Mouse (Mus musculus): ENCODE measurements around the gene Casp7.
"Not testable (repeated sequence)": the region's sequence is repeated elsewhere in the genome, so short reads cannot be mapped to it uniquely, and the experiment has no call there.

The Casp7 gene

DNA sequence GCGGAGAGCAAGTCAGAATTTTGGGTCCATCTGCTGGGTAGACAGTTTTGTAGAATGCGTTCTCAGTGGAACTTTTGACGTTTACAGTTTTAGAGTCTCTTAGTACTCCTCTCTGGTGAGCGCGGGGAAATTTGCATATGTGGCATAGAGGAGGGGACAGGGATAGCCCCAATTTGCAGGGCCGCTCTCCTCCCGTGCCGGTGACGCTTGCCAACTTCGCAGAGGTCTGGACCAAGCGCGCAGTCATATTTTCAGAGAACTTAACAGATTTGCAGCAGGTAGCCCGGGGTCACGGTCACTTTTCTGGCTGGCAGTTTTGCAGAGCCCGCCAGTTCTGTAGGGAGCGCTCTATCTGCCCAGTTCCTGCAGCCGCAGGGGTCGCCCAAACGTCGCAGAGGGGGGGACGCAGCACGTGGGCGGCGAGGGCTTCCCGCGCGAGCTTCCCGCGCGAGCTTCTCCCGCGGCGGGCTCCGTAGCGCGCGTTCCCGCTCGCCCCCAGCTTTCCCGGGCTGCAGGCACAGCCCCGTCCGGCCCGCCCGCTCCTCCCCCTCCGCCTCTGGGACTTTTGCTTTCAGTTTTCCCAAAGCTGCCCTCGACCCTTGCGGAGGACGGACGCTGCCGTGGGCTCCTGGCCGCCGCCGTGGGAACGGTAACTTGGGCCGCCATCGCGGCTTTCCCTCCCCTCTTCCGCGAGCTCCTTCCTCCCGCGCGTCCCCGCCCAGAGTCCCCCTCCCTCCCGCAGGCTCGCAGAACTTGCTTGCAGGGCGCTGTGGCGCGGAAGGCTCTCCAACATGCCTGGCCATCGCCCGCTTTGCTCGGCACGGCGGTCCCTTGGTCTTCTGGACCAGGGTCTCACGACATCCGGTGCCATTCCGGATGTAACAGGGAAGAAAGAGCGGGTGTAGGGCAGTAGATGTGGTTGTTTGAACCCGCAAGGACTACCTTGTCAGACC lies at the start of gene Casp7:
TSS of gene Casp7 (plus strand) at position 461 of the 953 bp plus-strand sequence.
- DNase-seq (ENCODE audit: low spot score): peak; percentile 64

- DNase-seq (ENCODE audit: low spot score): no peak
These were observed 47.6 kb upstream of the Casp7 start for GRCm38 (mm10) chr19:56349295-56349694.

DNA sequence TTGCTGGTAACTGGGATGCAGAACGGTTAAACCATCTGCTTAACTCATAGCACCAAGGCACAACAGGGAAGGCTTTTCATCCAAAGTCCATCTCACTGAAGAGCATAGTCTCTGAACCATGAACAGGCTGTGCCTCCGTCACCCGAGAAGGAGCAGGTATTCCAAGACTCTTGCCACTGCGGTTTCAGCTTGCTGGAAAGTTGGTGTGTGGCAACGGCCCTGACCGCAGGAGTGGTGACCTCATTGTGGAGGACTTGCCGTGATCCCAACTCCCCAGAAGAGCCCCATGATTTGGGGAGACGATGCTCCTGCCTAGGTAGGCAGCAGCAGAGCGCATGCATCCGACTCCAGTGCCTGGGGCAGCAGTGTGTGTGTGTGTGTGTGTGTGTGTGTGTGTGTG lies 43.2 kb upstream of the Casp7 start:
- no peak for DNase-seq (ENCODE audit: low spot score)

DNA sequence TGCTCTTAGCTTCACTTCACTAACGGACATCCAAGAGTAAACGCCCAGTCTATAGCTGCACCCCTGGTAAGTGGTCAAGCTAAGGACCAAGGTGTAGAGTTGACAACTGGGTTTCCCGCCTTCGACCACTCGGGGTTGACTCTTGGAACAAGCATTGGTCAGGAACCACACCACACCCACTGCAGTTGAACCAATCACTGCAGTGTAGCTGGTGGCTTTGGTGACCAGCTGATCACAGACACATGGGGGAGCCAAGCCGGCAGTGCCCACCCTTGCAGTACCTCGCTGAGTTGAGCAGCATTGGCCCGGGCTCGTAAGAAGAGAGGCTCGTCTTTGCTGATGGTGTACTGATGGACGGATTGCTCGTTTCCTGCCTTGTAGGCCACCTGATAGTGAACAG lies 41.7 kb upstream of the Casp7 start:
- no peak for DNase-seq (ENCODE audit: low spot score)

DNA sequence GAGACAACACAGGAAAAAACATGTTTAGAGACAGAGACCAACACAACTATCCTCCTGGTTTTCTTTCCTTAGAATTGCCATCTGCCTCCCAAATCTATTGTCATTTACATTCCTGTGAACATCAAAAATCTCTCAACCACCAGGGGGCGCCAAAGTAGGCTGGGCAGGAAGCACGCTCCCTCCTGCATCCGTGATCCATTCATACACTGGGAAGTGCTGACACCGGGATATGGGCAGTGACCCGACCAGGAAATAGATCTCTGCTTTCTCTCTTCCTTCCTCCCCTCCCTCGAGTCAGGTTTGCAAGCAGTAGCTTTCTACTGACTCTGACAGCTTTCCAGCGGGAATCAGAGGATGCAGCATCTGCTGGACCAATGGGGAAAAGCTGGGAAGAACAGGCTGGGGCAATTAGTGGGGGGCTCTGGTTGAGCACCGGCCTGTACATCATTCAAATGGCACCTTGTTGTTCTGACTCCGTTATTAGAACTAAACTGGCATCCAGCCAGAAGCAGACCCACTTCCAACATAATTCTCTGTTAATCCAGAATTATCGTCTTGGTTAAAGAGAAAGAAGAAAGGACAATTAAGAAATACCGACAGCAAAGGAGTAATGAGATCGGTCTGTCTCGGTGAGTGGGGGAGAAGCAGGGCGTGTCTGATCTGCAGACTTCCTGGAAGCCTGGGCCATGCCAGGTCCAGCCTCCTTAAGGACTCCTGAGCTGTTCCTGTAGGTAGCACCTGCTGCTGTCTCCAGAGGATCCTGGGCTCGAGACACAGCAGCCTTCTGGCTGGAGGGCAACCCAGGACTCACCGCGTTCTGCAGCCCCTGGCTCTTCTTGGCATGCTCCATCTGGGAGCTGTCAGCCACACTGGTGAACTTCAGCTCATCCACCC lies 40.2 kb upstream of the Casp7 start:
- DNase-seq (ENCODE audit: low spot score): peak; percentile 73

GRCm38 (mm10) chr19:56357374-56357708 lies 39.6 kb upstream of the Casp7 start:
- DNase-seq (ENCODE audit: low spot score): not testable (repeated sequence)

GRCm38 (mm10) chr19:56358890-56359289 lies 38.0 kb upstream of the Casp7 start:
- no peak for DNase-seq (ENCODE audit: low spot score)

- DNase-seq (ENCODE audit: low spot score): no peak
These were observed 33.0 kb upstream of the Casp7 start for GRCm38 (mm10) chr19:56363721-56364460.

DNA sequence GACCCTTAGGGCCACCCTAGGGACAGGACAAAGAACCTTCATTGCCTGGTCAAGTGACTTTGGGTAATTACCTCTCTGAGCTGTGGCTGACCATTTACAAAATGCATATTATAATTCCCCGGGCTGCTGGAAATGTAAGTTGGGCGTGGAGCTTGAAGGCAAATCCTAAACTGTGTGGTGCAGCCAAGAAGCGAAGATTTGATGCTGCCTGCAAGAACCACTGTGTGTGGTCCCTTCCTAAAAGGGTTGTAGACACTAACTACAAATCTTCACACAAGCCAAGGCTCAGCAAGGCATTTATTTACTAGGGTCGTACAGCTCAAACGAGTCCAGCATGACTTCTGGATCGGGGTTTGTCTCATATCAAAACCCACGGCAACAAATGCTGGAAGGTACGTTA lies 32.4 kb upstream of the Casp7 start:
- DNase-seq (ENCODE audit: low spot score): no peak

GRCm38 (mm10) chr19:56366168-56366567 lies 30.8 kb upstream of the Casp7 start:
- no peak for DNase-seq (ENCODE audit: low spot score)

- DNase-seq (ENCODE audit: low spot score): no peak
These were observed 30.3 kb upstream of the Casp7 start for GRCm38 (mm10) chr19:56366625-56367024.

GRCm38 (mm10) chr19:56367778-56368177 lies 29.2 kb upstream of the Casp7 start:
- DNase-seq (ENCODE audit: low spot score): no peak

- no peak for DNase-seq (ENCODE audit: low spot score)
These were observed 28.0 kb upstream of the Casp7 start for GRCm38 (mm10) chr19:56368912-56369311.

- DNase-seq (ENCODE audit: low spot score): no peak
These were observed 26.4 kb upstream of the Casp7 start for GRCm38 (mm10) chr19:56370389-56371150.

DNA sequence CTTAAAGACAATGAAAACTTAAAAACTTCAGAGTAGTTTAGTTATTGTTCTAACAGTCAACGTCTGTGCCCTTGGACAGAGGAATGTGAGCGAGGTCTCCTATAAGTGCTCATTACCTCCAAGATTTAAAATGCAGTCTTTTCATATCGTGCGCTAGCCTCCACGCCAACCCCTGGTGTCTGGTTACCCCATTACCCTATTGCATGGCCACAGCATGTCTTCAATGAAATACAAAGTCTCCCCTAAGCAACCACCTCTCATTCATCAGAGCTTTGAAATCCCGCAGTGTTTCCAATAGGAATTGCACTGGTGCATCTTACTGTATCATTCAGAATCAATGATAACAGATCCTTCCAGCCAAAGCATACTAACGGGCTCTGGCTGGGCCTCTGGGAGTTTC lies 24.7 kb upstream of the Casp7 start:
- no peak for DNase-seq (ENCODE audit: low spot score)

GRCm38 (mm10) chr19:56373246-56373645 lies 23.7 kb upstream of the Casp7 start:
- DNase-seq (ENCODE audit: low spot score): no peak

DNA sequence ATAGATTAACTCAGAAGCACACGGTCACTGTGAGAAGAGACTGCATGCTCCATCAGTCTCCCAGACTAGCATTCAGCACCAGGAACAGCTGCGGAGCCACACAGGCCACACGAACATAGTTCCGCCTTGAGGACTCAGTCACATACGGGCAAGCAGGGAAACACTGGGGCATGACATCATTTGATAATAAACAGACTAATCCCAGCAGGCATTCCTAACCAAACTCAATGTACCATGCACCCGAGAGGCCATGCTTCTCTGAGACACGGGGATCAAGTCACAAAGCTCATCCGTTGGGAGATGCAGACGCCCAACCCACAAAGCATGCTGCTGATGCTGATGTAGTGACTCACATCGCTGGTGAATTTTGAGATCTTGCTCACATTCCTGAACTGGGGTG lies 22.9 kb upstream of the Casp7 start:
- DNase-seq (ENCODE audit: low spot score): no peak

- no peak for DNase-seq (ENCODE audit: low spot score)
These were observed 18.9 kb upstream of the Casp7 start for GRCm38 (mm10) chr19:56378007-56378406.

DNA sequence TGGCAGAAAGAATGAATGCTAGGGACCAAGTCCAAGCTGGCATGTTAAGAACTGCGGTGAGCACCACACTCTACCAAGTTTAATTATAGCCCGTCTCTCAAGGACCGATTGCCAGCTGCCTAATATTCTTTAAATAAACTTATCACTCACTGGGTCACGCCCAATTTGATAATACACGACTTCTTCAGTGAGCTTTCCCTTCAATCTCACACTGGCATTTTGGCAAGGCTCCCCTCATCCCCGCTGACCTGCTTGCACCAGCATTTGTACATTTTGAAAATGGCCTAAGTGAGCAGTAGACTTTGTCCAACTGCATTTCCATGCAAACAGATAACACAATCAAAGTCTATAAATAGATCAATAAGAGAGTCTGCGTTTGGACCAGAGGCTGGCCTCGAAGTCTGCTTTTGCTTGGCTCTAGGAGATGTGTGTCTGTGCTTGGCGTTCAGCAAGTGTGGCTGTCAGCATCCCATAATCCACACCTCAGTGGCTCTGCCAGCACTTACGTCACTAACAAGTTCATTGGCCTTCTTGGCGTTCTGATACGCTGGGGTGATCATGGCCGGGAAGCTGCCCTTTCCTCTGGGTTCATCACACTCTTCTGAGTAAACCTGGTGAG lies 18.3 kb upstream of the Casp7 start:
- DNase-seq (ENCODE audit: low spot score): no peak

DNA sequence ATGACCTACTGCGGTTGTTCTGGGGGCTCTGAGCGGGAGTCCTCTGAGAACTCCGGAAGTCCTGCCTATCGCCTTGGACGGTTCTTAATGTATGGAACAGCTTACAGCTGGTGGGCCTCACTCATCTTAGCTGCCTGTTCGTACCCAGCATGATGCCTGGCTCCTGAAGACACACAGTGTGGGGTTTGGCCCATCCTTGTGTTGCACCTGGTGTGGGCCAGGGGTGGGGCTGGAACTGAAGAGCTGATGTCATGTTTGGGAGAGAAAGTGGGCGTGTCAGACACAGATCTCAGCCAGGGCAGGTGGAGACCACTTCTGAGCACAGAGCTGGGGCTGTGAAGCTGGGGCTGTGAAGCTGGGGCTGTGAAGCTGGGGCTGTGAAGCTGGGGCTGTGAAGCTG lies 16.6 kb upstream of the Casp7 start:
- DNase-seq (ENCODE audit: low spot score): no peak

- no peak for DNase-seq (ENCODE audit: low spot score)
These were observed 15.5 kb upstream of the Casp7 start for GRCm38 (mm10) chr19:56381407-56381806.

All from urinary bladder, postnatal 25 days (tissue).